Mouse (Mus musculus) T-helper 1 cell (primary cell): Measurements from ENCODE around the gene Cnnm4.

Experiments used
- in situ Hi-C: fragments of 300-600 bp; cut with MboI, MseI; formaldehyde crosslinking; loops from one replicate; pipeline ENCODE4 v1.15.1; 2025; ENCODE audit warnings: high pct_unique_total_duplicates

Cnnm4 gene

GRCm38 (mm10) chr1:36472106-36472440 lies 653 bp downstream of the Cnnm4 start:
- in situ Hi-C loops: no loop called here

- in situ Hi-C loops: no loop called here
Observed at GRCm38 (mm10) chr1:36473211-36473780, 1.9 kb downstream of the Cnnm4 start.

GRCm38 (mm10) chr1:36474646-36475045 lies 3.2 kb downstream of the Cnnm4 start:
- in situ Hi-C loops: no loop called here

- in situ Hi-C loops: no loop called here
Observed at GRCm38 (mm10) chr1:36475480-36476110, 4.2 kb downstream of the Cnnm4 start.

- in situ Hi-C loops: no loop called here
Observed at GRCm38 (mm10) chr1:36476426-36476825, 5.0 kb downstream of the Cnnm4 start.

- in situ Hi-C loops: no loop called here
Observed at GRCm38 (mm10) chr1:36478343-36478795, 6.9 kb downstream of the Cnnm4 start.

GRCm38 (mm10) chr1:36479903-36480899 lies 8.8 kb downstream of the Cnnm4 start:
- in situ Hi-C loops: no loop called here

- in situ Hi-C loops: no loop called here
Observed at GRCm38 (mm10) chr1:36483825-36484224, 12.4 kb downstream of the Cnnm4 start.

GRCm38 (mm10) chr1:36485080-36485479 lies 13.7 kb downstream of the Cnnm4 start:
- in situ Hi-C loops: no loop called here

- in situ Hi-C loops: no loop called here
Observed at GRCm38 (mm10) chr1:36487111-36487510, 15.7 kb downstream of the Cnnm4 start.

GRCm38 (mm10) chr1:36489661-36490060 lies 18.2 kb downstream of the Cnnm4 start:
- in situ Hi-C loops: no loop called here

GRCm38 (mm10) chr1:36492416-36493139 lies 21.2 kb downstream of the Cnnm4 start:
- in situ Hi-C loops: no loop called here

- in situ Hi-C loops: no loop called here
Observed at GRCm38 (mm10) chr1:36493299-36493698, 21.9 kb downstream of the Cnnm4 start.

- in situ Hi-C loops: no loop called here
Observed at GRCm38 (mm10) chr1:36496719-36497118, 25.3 kb downstream of the Cnnm4 start.

GRCm38 (mm10) chr1:36497312-36497711 lies 25.9 kb downstream of the Cnnm4 start:
- in situ Hi-C loops: no loop called here

GRCm38 (mm10) chr1:36501261-36501660 lies 29.8 kb downstream of the Cnnm4 start:
- in situ Hi-C loops: no loop called here

GRCm38 (mm10) chr1:36508238-36508637 lies 36.8 kb downstream of the Cnnm4 start:
- in situ Hi-C loops: no loop called here

- in situ Hi-C loops: no loop called here
Observed at GRCm38 (mm10) chr1:36511289-36512021, 40.0 kb downstream of the Cnnm4 start, which contains the start of gene Cnnm3. Cnnm3 (plus strand) TSS chr1:36511867.

GRCm38 (mm10) chr1:36512089-36512965 lies 40.9 kb downstream of the Cnnm4 start:
- in situ Hi-C loops: no loop called here

GRCm38 (mm10) chr1:36512966-36513280 lies 41.5 kb downstream of the Cnnm4 start:
- in situ Hi-C loops: no loop called here
